Mouse (Mus musculus) heart, postnatal 14 days (tissue): ENCODE data around the gene Sgcb. TPM values are rescaled to one million over a fixed set of nuclear protein-coding genes. Genes with fewer than 3 reads are reported as not detected.

Experiments used
- DNase-seq, 2 experiments: peaks; one replicate each; pipeline ENCODE4 v3.0.0; 2021 to 2022
- intact Hi-C: fragments of 180-260 bp; cut with DNase I; formaldehyde crosslinking; loops from one replicate; pipeline ENCODE4 v1.15.1; 2025
- total RNA-seq, 2 experiments: library from RNA; stranded (reverse); gene quantifications; 2 replicates each; pipeline ENCODE4 v1.2.3; 2021

Sgcb gene
- total RNA-seq, 2 experiments from 2014 or later: 78.5 to 84.3 TPM

DNA sequence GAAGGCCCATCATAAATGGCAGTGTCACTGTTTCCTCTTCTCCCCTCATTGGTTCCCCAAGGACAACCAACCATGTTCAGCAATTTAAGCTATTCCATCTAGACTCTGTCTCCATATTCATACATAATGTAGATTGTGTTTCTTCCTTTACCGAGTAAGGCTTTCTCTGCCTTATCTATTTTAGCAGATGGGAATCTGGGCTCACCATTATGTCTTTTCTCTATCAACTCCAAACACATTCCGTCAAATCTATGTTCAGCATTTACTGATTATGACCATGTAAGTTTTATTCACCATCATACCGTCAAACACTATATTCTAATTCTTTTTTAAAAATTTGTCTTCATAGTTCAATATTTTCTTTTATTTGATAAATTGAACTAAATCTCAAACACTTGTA, 6.5 kb downstream of the Sgcb start:
- intact Hi-C loops: no loop called here
- no peak for DNase-seq

DNA sequence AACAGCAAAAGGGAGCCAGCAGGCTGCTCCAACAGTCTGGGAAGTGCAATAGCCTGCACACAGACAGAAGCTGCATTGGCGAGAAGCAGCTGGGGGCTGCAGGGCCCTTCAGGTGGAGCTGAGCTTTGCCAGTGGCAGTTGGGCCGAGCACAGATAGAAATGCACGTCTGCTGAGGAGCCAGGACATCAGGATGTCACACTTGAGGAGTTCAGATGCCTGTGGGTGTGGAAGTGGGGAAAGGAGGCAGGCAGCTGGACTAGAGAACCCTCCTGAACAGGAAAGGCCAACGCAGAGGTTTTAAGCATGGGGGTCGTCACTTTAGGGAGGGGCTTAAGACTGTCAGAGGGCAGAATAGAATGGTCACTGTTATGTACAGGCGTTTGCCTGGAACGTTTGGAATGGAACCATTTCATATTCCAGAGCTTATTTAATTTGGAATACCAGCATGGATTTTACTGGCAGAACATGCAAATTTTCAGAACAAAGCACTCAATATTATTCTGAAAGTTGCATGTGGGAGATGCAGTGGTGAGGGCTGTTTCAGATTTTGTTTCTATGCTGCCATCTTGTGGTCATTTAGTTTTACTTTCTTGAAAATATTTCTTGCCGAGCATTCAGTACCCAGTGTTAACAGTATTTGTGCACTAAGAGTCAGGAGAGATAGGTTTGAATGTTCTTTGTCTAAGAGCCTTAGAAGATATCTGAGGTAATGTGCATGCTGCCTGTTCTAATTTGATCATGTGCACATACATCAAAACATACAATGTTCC, 10.1 kb downstream of the Sgcb start:
- DNase-seq: no peak
- intact Hi-C loops: loop anchor here (1.0 kb wide), 1 partner anchor 206 kb away; no protein-coding TSS in a partner anchor

DNA sequence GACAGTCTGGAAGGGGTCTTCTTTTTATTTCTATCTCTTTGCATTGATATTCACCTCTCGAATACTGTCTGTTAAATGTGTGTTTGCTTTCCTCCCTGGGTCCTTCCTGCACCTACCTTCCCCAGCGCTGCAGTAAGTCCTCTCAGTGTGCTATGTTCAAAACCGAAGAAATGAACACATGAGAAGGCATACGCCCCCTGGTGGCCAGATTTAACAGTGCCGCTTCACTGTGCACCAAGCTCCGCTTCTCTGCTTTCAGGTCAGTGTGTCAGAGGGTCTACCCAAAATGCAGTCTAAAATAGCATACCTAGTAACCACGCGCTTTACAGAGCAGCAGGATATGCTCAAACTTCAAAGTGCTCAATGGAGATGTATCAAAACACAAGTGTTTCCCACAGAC, 14.4 kb downstream of the Sgcb start:
- peak; percentile 70 to 84 for DNase-seq
- intact Hi-C loops: loop anchor here (1.0 kb wide), 1 partner anchor 202 kb away; no protein-coding TSS in a partner anchor

DNA sequence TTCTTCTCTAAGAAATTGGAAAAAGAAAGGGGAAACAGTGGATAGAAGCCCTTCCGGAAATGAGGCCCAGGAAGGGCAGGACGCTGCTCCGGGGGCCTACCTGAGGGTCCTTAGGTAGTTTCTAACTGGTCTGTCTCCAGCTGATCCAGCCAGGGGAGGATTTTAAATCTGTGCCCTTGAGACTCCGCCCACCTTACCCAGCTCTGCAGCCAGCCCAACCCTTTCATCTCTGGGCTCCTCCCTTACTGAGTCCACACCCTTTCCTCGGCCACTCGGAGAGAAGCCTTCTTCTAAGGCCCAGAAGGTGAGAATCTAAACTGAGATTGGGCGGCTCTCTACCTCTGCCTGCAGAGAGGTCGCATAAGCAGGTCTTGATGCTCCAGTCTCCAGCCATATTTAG, 15.3 kb downstream of the Sgcb start, which contains the start of gene Lrrc66:
Lrrc66 (minus strand) TSS at position 236 of the 400 bp plus-strand sequence.
- DNase-seq: no peak
- intact Hi-C loops: no loop called here

DNA sequence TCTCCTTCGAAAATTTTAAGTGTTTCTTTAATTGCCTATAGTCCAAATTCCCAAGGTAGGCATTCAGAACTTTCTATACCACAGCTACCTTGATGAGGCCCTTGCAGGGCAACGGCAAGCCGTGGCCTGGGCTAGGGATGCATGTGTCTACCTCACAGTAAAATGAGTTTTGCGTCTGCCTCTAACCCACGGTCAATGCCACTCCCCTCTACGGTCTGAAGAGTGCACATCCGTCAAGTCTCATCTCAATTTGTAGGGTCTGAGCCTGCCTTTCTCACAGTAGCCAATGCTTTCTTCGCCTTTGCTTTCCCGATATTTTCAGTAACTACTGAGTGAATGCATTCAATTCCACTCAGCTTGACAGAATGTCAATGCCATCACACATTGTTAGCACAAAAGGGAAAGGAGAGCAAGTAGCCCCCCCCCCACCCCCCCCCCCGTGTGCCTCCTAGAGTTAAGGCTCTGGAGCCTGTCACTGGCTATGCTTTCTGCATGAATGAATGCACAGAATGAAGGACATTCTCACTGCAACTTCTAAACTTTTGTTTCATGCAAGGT, 16.5 kb downstream of the Sgcb start:
- DNase-seq: no peak
- intact Hi-C loops: no loop called here

DNA sequence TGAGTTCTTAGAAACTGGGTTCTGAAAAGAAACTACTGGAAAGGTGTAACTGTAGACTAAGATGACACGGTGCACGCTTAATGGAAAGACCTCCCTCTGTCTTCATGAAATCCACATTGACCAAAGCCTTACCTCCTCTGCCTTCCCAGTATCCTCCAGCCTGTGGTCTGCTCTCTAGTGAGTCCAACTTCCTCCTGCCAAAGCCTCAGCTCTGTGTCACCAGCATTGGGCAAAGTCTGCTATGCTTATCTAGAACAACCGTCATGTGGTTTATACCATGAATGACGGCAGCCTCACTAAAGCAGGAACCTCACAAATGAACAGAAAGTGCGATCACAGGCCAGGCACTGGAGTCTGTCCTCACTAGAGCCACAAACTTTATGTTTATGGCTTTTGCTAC, 17.4 kb downstream of the Sgcb start:
- DNase-seq: no peak
- intact Hi-C loops: no loop called here

DNA sequence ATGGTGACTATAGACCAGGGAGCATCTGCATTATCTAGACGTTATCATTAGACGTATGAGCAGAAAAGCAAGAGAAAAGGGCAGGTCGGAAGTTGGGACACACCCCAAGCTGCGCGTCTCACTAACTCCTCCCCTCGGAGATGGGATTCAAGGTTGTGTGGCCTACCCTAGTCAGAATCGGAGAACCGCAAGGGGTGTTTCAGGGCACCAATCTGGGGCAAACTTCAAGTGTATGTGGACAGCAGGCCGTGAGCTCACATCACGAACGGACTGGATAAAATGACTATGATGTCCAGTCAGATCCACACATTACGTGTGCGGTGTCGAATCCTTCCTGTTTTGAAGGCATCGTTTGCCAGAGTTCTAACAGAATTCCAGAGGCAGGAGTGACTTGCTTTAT, 19.6 kb downstream of the Sgcb start:
- no peak for DNase-seq
- intact Hi-C loops: no loop called here

DNA sequence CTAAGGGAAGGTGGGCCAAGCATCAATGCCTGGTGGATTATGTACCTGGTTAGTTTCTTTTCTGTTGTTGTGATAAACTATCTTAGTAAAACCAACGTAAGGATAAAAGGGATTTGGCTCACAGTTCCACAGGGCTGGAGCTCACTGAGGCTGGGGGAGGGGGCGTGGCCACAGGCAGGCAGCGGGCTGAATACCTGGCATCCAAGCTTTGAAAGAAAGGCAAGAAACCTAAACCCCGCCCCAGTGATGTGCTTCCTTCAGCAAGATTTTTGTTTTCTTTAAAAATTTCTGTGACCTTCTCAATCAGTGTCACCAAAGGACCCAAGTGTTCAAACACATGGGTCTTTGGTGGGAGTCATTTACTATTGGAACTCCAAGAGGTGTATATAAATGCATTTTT, 20.0 kb downstream of the Sgcb start:
- intact Hi-C loops: no loop called here
- no peak for DNase-seq

DNA sequence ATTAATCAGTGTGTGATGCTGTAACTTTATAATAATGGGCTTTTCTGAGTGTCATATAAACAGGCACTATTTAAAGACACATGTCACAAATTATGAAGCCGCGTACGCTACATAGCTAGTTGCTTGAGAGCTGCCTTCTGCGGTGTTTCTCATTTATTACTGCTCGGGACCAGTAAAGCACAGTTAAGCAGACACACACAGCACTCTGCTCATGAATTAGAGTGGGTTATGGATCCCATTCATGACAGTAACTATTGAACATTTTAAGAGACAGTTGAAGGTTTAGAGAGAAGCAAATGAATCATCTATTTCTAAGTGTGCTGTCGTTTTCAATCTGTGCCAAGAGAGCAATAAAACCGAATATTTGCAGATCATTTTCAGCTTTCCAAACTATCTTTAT, 20.7 kb downstream of the Sgcb start:
- DNase-seq: no peak
- intact Hi-C loops: no loop called here

DNA sequence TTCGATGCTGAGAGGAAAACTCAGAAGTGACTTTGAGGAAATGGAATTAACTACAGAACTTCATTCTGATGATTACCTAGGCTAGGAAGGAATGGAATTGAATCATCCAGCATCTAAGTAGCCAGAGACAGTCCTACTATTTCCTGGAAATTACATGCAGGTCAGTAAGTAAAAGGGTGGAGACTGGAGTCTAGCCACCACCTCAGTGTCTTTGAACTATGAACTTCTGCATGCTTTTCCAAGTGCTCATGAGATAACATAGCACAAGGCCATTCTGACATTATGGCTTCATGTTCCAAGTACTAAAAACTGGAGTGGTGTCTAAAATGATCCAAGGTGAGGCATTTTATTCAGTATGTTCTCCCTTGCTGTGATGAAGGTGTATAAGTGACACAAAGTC, 22.1 kb downstream of the Sgcb start:
- intact Hi-C loops: no loop called here
- no peak for DNase-seq

DNA sequence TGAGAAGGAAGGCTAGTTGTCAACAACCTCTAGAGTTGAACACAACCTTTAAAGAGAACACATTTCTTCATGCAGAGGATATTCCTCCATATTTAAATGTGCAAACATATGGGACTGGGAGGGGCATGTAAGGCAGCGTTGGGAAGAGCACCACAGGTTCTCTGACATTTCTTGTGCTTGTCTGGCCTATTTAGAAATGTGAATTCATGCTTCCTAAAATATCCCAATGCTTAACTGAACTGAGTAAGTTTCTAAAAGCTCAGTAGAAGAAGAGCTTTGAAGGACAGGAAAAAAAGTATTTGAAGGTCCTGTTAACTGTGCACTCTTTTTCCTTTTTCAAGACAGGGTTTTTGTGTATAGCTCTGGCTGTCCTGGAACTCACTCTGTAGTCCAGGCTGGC, 28.6 kb downstream of the Sgcb start:
- no peak for DNase-seq
- intact Hi-C loops: no loop called here

DNA sequence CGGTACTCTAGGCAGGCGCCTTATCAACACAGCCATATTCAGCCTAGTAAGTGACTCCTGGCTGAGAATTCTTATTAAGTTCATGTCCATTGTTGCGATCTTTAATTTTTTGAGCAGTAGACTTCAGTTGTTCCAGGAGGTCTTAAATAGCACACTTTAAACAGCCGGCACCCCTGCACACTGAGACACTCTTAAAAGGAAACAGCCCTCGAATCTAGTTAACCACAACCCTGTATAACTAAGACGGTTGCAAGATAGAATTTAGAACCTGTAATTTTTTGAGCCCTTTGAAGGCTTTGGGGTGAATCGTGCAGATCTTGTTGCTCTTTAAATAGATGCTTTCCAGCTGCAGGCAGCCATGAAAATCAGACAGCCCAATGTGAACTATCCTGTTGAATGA, 32.4 kb downstream of the Sgcb start:
- DNase-seq: no peak
- intact Hi-C loops: no loop called here

DNA sequence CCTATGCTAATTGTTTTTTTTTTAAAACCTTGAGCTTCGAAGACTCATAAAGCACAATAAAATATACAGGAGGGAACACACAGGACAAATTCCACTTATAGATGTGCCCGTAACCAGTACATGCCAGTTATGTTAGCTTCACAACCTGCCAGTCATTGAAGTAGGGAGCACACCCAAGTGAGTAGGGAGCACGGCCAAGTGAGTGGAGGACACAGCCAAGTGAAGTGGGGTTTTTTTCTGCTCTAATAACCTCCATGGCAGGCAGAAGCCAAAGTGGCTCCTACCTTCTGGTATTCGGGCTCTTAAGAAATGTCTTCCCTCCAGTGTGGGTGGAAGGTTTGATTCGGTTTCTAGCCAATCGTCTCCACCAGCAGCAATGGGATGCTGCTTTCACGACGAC, 34.3 kb downstream of the Sgcb start:
- intact Hi-C loops: no loop called here
- DNase-seq: no peak

DNA sequence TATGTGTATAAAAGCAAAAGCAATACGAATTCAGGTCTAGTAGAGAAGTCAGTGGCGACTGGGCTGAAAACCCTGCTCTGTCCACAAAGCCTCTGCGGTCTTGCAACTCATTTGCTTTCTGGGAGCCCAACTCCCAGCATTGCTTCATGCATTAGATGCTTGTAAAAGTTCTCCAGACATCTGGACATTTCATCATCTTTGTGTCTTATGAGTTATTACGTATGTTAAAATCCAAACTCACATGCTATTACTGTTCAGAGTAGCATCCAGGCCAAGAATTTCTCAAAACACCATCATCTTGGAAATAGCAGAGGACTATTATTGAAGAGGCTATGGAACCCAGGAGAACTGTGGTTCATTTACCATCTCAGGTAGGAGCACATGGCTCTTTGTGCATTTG, 36.5 kb downstream of the Sgcb start:
- intact Hi-C loops: no loop called here
- no peak for DNase-seq

DNA sequence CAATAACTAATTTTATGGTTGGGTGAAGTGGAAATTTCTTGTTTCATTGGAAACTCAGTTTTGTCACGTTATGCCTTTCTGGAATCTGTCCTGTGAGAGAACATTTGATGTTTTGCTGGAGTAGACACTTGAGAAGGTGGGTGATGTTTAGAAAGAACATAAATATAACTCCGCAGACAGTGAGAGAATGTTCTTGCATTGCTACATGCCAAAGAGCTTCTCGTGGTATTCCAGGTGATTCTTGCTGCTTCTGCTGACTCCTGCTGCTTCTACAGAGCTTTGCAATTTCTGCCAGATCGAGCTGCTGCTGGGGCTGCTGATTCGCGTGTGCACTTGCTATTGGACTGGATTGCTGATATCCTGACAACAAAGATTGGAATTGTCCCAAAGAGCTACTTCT, 42.6 kb downstream of the Sgcb start:
- no peak for DNase-seq
- intact Hi-C loops: no loop called here

DNA sequence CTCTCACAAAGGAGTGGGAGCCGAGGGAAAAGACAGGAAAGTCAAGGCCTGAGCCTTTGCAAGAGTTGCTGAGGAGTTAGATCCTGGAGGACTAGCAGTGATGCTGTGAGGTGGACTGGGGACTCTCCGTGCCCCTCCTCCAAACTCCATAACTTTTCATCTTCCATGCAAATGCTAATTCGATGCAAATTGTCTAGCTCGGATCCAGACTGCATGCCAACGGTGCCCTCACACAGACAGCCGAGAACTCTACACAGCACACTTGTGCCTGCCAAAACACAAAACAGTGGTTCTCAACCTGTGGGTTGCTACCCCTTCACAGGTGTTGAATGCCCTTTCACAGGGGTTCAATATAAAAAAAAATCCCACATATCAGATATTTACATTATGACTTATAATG, 43.0 kb downstream of the Sgcb start:
- intact Hi-C loops: no loop called here
- DNase-seq: no peak

DNA sequence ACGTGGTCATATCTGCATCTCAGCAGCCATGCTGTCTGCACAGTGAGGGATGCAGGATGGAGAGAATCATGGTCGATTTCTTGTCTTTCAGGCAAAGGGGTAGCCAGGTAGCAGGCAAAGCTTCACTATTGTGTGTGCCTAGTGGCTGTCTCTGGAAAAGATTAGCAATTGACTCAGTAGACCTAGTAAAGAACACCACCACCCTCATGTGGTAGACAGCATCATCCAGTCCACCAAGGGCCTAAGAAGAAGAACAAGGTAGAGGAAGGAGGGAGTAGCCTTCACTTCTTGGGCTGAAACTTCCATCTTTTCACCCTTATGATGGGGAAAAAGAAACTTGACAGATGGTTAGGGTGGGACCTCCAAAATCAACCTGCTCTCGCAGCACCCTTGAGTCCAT, 44.7 kb downstream of the Sgcb start:
- intact Hi-C loops: no loop called here
- DNase-seq: no peak

DNA sequence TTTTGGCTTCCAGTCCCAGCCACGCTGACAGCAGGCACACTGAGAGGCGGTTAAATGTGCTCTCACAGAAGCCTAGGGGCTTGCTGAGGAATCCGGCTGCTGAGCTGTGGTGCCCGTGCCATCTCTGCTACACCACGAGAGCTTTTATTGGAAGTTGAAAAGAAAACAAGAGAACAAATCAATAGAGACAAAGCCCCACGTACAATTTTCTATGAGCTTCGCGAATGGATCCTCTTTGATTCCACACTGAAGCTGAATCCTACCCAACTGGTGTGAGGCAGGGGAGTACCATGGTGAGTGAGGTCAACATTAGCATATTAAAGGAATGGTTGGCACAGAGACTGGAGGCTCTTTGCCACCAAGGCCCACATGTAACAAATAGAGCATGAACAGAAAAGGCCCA, 46.2 kb downstream of the Sgcb start:
- DNase-seq: no peak
- intact Hi-C loops: no loop called here

DNA sequence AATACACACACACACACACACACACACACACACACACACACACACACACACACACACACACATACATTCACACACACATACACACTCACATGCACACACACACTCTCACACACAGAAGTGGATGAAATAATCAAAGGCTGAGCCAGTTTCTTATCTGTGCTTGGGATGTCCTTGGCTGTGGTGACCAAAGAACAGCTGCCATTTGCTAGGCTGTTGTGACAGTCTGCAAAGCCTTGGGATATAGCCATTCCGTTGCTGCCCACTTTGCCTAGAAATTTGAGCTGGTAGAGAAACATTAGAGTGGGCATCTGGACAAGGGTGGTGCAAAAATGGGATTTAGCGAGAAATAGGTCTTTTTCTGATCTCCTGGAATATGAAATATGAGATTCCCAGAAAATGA, 47.6 kb downstream of the Sgcb start:
- DNase-seq: peak; percentile 16 to 44
- intact Hi-C loops: no loop called here

DNA sequence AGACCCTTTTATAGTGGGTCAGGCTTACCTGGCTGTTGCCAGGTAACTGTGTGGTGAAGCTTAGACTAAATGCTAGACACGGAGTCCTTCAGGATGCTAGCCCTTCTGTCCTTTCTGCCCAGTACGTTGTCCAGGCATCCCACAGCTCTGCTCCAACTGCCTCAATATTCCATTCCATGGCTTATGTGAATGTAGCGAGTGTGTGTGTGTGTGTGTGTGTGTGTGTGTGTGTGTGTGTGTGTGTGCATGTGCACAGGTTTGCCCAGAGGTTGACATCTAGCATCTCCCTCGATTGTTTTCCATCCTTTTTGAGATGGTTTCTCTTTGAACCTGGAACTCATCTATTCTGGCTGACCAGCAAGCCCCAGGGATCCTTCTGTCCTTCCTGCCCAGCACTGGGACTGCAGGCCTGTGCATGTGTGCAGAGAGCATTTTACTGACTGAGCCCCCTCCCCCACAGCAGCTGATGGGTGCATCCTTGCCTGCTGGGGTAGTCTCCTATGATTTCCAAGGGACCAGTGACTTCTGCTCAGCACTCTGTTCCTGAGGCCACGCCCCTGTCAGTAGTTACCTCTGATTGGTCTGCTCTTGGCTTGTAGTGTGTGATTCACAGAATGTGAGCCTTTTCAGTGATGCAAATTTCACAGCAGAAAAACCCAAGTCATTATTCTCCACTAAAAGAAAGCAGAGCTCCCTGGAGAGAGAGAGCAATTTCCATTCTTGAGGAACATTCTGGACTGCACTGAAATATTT, 48.5 kb downstream of the Sgcb start:
- intact Hi-C loops: no loop called here
- peak; percentile 4 to 9 for DNase-seq

DNA sequence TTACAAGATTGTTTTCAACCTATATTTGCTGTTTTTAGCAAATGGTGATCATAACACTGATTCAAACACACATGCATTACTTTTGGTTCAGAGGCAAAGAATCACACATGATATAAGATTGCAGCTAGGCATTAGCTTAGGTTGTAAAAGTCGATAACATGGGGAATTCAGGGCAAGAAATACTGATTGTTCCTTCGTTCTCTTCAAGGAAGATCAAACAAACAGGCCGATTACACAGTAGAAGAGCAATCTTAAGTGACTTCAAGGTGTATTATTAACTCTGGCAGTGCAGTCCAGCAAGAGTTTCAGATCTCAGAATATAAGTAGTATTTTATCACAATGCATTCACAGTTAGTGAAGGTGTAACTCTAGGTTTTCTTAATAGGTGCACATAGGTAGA, 60.5 kb downstream of the Sgcb start:
- intact Hi-C loops: no loop called here
- DNase-seq: no peak

DNA sequence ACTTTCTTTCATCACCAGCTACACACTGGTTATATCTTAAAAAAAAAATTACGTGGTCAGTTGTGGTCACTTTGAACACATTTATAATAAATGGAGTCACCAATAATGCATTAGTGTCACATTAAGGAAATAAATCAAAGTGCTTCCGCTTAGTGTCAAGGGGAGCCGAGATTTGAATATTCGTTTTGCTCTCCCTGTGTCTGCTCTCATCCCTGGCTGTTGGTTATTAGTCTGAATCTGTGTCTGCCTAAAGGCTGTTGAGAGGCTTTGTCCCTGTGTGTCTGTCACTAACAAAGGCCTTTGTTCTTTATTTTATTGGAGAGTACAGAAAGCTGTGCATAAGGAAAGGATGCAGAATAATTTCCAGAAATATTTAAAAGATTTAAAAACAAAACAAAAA, 61.0 kb downstream of the Sgcb start:
- no peak for DNase-seq
- intact Hi-C loops: no loop called here
